Mouse (Mus musculus) ES-Bruce4 (cell line): ENCODE data around the gene Fam107b. TPM values are rescaled to one million over a fixed set of nuclear protein-coding genes. Genes with fewer than 3 reads are reported as not detected.

Experiments used
- H3K27ac ChIP-seq: 2 replicates; pipeline ENCODE4 v1.5.1; 2012; ENCODE audit warnings: low read length, inconsistent platforms; ENCODE audit not compliant: insufficient read depth
- H3K27me3 ChIP-seq: 2 replicates; pipeline ENCODE4 v1.6.1; 2012; ENCODE audit warnings: mild to moderate bottlenecking, low read length, inconsistent platforms; ENCODE audit not compliant: control insufficient read depth, poor library complexity, insufficient read depth, severe bottlenecking
- H3K36me3 ChIP-seq: 2 replicates; pipeline ENCODE4 v1.6.1; 2012; ENCODE audit warnings: inconsistent platforms, mild to moderate bottlenecking, low read length, moderate library complexity; ENCODE audit not compliant: control insufficient read depth, poor library complexity, insufficient read depth, severe bottlenecking
- H3K4me1 ChIP-seq: one replicate; pipeline ENCODE4 v1.8.1; 2011; ENCODE audit warnings: low read length; ENCODE audit not compliant: control insufficient read depth, insufficient read depth
- H3K4me3 ChIP-seq: 2 replicates; pipeline ENCODE4 v1.5.1; 2011; ENCODE audit warnings: low read depth, mild to moderate bottlenecking, low read length
- H3K9ac ChIP-seq: 2 replicates; pipeline ENCODE4 v1.6.1; 2012; ENCODE audit warnings: low read depth, mild to moderate bottlenecking, inconsistent platforms; ENCODE audit not compliant: poor library complexity, severe bottlenecking
- H3K9me3 ChIP-seq: replicated peaks from 2 replicates; pipeline ENCODE4 v1.6.1; 2012; ENCODE audit warnings: mild to moderate bottlenecking, low read length, inconsistent platforms; ENCODE audit not compliant: control insufficient read depth, poor library complexity, insufficient read depth, severe bottlenecking
- CTCF ChIP-seq: IDR thresholded peaks from one replicate; pipeline ENCODE4 v1.8.1; 2011; ENCODE audit warnings: low read depth, low read length
- EP300 ChIP-seq: IDR thresholded peaks from 2 replicates; pipeline ENCODE4 v1.6.1; 2011; ENCODE audit warnings: low read depth, low read length; ENCODE audit not compliant: insufficient read depth
- POLR2A ChIP-seq: IDR thresholded peaks from one replicate; pipeline ENCODE4 v1.8.1; 2011; ENCODE audit warnings: low read length; ENCODE audit not compliant: insufficient read depth
- polyA plus RNA-seq: library from polyadenylated mRNA; stranded (reverse); fragments of >200 nt; gene quantifications from 2 replicates; pipeline ENCODE4 v1.2.4, GENCODE M21; 2011; ENCODE audit warnings: low read depth; ENCODE audit not compliant: missing spikeins, insufficient read depth, insufficient read length

Gene Fam107b
- polyA plus RNA-seq, 1 experiment, result 54.4 TPM

DNA sequence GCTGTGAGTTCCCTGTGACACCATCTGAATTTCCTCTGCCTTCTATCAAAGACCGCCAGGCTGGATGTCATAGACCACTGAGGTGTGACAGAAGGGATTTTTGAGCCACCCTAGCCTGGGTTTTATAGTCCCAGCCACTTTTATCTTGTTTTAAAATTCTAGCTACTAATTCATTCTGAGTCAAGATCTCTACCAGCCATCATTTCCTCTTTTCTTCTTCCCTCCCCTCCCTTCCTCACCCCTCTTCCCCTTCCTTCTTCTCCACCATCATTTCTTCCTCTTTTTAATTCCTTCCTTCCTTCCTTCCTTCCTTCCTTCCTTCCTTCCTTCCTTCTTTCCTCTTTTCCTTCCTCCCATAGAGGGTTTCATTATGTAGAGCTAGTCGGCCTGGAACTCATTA is 51.9 kb downstream of the Fam107b start:
- no peaks in the 10 kb centered on the region for H3K4me1 ChIP-seq
- no peaks in the 10 kb centered on the region for H3K9me3 ChIP-seq
- no peak overlapping the region for H3K9ac ChIP-seq
- H3K27ac ChIP-seq, result no peak overlapping the region
- H3K4me3 ChIP-seq, result no peak overlapping the region
- TF ChIP-seq POLR2A (no peak), CTCF (no peak)
- H3K27me3 ChIP-seq, result no peaks in the 10 kb centered on the region
- no peaks in the 10 kb centered on the region for H3K36me3 ChIP-seq

DNA sequence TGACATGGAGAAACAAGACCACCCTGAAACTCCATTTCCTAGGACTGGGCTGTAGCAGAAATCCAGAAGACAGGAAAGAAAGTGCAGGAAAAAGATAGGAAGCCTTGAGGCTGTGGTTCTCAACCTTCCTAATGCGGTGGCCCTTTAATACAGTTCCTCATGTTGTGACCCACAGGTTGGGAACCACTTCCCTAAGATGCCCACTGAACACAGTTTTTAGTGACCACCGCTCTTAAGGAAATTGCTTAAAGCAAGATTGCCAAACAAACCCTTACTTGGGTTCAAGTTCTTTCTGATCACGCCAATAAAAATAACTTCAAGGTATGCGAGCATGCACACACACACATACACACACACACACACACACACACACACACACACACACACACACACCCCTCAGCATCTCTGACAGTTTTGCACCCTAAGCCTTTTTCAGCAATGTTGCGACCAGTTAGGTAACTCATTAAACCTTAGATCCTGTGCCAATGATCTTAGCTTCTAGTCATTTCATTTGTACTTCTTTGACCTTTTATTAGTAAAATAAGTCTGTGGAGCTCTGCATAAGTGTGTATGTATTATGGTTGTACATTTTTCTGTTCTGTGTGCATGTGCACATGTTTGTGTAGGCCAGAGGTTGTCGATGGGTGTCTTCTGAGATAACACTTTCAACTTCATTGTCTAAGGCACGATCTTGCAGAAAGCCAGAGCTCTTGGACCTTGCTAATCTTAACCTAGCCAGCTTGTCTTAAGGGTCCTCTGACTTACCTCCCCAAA is 53.1 kb downstream of the Fam107b start:
- no peak overlapping the region for H3K4me3 ChIP-seq
- no peaks in the 10 kb centered on the region for H3K9me3 ChIP-seq
- no peaks in the 10 kb centered on the region for H3K27me3 ChIP-seq
- H3K27ac ChIP-seq, result no peak overlapping the region
- no peak for TF ChIP-seq POLR2A
- no peak for TF ChIP-seq EP300
- TF ChIP-seq CTCF, result no peak
- H3K4me1 ChIP-seq, result no peaks in the 10 kb centered on the region
- no peak overlapping the region for H3K9ac ChIP-seq
- no peaks in the 10 kb centered on the region for H3K36me3 ChIP-seq

DNA sequence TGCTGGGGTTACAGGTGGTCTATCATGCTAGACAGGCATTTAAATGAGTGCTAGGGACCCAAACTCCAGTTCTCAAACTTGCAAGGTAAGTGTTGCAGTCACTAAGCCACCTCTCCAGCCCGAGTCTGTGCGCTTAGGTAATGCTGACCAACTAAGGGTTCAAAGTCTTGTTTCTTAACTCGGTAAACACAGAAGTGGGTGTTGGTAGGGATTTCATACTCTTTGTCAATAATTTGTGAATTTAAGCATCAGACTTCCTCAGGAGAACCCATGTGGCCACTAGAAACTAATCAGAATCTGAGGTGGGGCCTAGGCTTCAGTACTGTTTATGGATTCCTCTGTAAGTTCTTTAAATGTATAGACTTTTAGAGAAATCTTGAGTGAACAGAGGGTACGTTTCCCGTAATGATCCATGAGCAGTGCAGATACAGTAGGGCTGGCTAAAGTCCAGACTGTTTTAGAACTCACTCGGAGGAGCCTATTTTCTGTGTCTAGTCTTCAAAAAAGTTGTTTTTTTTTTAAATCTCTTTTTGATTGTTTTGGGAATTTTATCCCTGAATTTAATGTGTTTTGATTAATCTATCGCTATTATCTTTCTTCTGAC is 53.8 kb downstream of the Fam107b start:
- no peak for TF ChIP-seq POLR2A
- TF ChIP-seq CTCF, result no peak
- no peak for TF ChIP-seq EP300
- H3K4me1 ChIP-seq, result no peaks in the 10 kb centered on the region
- H3K27ac ChIP-seq, result no peak overlapping the region
- H3K9me3 ChIP-seq, result no peaks in the 10 kb centered on the region
- H3K4me3 ChIP-seq, result no peak overlapping the region
- H3K27me3 ChIP-seq, result no peaks in the 10 kb centered on the region
- no peaks in the 10 kb centered on the region for H3K36me3 ChIP-seq
- no peak overlapping the region for H3K9ac ChIP-seq

DNA sequence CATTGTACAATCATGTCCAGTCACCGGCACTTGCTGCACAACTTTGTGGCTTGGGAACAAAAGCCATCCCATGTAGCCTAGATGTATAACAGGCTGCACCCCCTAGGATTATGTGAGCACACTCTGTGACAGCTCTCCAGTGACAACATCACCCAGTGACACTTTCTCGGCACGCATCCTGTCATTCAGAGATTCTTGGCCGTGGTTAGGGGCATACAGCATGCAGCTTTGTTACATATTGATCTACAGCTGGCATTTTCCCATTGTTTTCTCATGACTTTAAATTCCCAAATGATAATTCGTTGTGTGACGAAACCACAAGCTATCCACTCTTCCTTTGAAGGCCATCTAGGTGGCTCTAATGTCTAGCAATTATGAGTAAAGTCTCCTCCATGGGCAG is 58.8 kb downstream of the Fam107b start:
- Histone ChIP-seq H3K4me3 (no peak overlapping the region), H3K36me3 (no peaks in the 10 kb centered on the region), H3K9me3 (peaks cover 2% of the 10 kb centered on the region; the same call in 1 of the 2 replicates), H3K27ac (no peak overlapping the region), H3K4me1 (no peaks in the 10 kb centered on the region), H3K27me3 (no peaks in the 10 kb centered on the region), H3K9ac (no peak overlapping the region)
- TF ChIP-seq POLR2A (no peak), EP300 (no peak), CTCF (no peak)

DNA sequence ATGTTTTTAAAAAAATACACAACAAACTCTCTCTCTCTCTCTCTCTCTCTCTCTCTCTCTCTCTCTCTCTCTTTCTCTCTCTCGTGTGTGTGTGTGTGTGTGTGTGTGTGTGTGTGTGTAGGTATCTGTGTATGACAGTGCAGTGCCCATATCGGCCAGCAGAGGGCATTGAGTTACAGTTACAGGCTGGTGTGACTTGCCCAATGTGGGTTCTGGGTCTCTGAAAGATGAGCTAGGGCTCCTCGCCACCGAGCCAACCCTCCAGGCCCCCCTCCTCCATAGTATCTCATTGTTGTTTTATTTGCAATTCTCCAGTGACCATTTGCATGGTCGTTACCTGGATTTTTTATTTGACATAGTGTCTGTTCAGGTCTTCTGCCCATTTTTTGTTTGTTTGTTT is 59.5 kb downstream of the Fam107b start:
- Histone ChIP-seq H3K4me3 (no peak overlapping the region), H3K27ac (no peak overlapping the region), H3K9me3 (peaks cover 2% of the 10 kb centered on the region; the same call in 1 of the 2 replicates), H3K27me3 (no peaks in the 10 kb centered on the region), H3K4me1 (no peaks in the 10 kb centered on the region), H3K36me3 (no peaks in the 10 kb centered on the region), H3K9ac (no peak overlapping the region)
- no peak for TF ChIP-seq POLR2A
- no peak for TF ChIP-seq EP300
- peak; percentile 36 for TF ChIP-seq CTCF

DNA sequence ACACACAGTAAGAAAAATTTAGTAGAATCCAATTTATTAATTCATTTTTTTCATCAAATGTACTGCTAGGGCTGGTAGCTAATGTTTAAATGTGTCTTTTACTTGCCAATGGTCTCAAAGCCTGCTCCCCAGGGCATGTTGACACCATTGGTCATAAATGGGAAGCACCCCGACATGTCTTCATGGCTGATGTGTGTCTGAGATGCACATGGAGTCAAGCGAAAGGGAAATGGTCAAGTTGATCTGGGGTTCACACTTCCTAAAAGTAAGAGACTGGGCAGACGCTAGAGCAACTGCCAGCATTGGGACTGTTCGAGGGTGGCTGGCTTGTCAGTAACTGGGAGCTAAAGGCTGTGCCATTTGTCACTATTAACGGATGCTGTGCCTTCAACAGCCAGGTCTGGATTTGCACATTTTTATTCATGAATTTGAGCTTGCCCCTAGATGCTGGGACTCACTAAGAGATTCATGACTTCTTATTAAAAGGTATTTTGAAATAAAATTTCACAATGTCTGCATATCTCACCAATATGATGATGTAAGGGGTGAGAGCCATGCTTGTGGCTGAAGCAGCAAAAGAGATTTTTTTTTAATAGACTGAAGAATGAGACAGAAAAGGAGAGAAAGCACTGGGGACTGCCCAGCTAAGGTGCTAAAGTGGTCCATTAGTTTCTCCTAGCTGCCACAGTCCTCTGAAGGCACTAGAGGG is 60.6 kb downstream of the Fam107b start:
- H3K4me1 ChIP-seq, result no peaks in the 10 kb centered on the region
- TF ChIP-seq CTCF (no peak), POLR2A (no peak), EP300 (no peak)
- no peaks in the 10 kb centered on the region for H3K36me3 ChIP-seq
- no peaks in the 10 kb centered on the region for H3K27me3 ChIP-seq
- H3K9ac ChIP-seq, result no peak overlapping the region
- H3K9me3 ChIP-seq, result peaks cover 2% of the 10 kb centered on the region; the same call in 1 of the 2 replicates
- no peak overlapping the region for H3K4me3 ChIP-seq
- H3K27ac ChIP-seq, result no peak overlapping the region
